Mouse (Mus musculus) forelimb bud, embryonic 11.5 days (tissue): Measurements from ENCODE around the gene Rimklb.
"Not testable (repeated sequence)": the region's sequence is repeated elsewhere in the genome, so short reads cannot be mapped to it uniquely, and the experiment has no call there.

Experiments
- DNase-seq: peaks from one replicate; pipeline ENCODE4 v3.0.0-alpha.2; 2012; ENCODE audit warnings: low read depth, low spot score

The Rimklb gene

GRCm38 (mm10) chr6:122496501-122496900 lies 2.1 kb downstream of the Rimklb start:
- DNase-seq = peak; percentile 59

- peak; percentile 80 for DNase-seq
Measured at GRCm38 (mm10) chr6:122495082-122495881, 3.3 kb downstream of the Rimklb start.

GRCm38 (mm10) chr6:122493799-122494472 lies 4.6 kb downstream of the Rimklb start:
- peak; percentile 35 for DNase-seq

- DNase-seq = no peak
Measured at GRCm38 (mm10) chr6:122492479-122492878, 6.1 kb downstream of the Rimklb start.

- DNase-seq = peak; percentile 95
Measured at GRCm38 (mm10) chr6:122491557-122491956, 7.0 kb downstream of the Rimklb start.

GRCm38 (mm10) chr6:122490929-122491512 lies 7.5 kb downstream of the Rimklb start:
- no peak for DNase-seq

- peak; percentile 82 for DNase-seq
Measured at GRCm38 (mm10) chr6:122486297-122487117, 12.1 kb downstream of the Rimklb start.

GRCm38 (mm10) chr6:122485401-122486296 lies 12.9 kb downstream of the Rimklb start:
- DNase-seq = no peak

GRCm38 (mm10) chr6:122478062-122478461 lies 20.5 kb downstream of the Rimklb start:
- no peak for DNase-seq

- not testable (repeated sequence) for DNase-seq
Measured at GRCm38 (mm10) chr6:122471461-122471860, 27.1 kb downstream of the Rimklb start.

- DNase-seq = no peak
Measured at GRCm38 (mm10) chr6:122470240-122470639, 28.3 kb downstream of the Rimklb start.

GRCm38 (mm10) chr6:122469030-122469640 lies 29.4 kb downstream of the Rimklb start:
- no peak for DNase-seq

GRCm38 (mm10) chr6:122466092-122466713 lies 32.4 kb downstream of the Rimklb start:
- no peak for DNase-seq

GRCm38 (mm10) chr6:122458946-122459693 lies 39.4 kb downstream of the Rimklb start:
- DNase-seq = no peak

GRCm38 (mm10) chr6:122447848-122448247 lies 50.7 kb downstream of the Rimklb start:
- no peak for DNase-seq

- DNase-seq = no peak
Measured at GRCm38 (mm10) chr6:122445215-122445614, 53.3 kb downstream of the Rimklb start.

- DNase-seq = no peak
Measured at GRCm38 (mm10) chr6:122440632-122441226, 57.8 kb downstream of the Rimklb start.

GRCm38 (mm10) chr6:122439249-122439648 lies 59.3 kb downstream of the Rimklb start:
- DNase-seq = no peak

GRCm38 (mm10) chr6:122435270-122435669 lies 63.3 kb downstream of the Rimklb start:
- DNase-seq = no peak
